Mouse (Mus musculus): ENCODE data around the gene Pgr.

DNA sequence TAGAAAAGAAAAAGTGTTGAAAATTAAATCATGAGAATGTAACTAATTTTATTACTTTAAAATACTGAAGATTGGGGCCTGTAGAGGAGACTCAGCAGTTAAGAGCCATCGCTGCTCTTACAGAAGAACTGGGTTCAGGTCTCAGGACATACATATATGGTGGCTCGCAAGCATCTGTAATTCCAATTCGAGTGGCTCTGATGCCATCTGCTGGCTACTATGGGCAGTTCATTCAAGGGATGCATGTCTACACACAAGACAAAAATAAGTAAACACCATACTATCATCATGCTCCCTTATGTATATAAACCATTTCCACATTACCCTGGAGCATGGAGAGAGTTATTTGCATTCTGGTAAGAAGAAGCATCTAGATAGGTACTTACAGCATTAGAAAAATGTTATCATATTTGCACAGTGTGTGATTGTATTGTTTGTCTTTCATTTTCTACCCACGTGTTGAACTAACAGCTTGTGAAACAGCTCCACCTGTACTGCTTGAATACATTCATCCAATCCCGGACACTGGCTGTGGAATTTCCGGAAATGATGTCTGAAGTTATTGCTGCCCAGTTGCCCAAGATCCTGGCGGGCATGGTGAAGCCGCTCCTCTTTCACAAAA is 65.0 kb downstream of the Pgr start:
- TF ChIP-seq CTCF (IDR thresholded peaks at IDR 0.05) (peak; percentile 73), EP300 (IDR thresholded peaks at IDR 0.05) (no peak)

Data from lung, postnatal 0 days (tissue).